Mouse (Mus musculus): ENCODE measurements around the gene Tm9sf2. TPM values are rescaled to one million over a fixed set of nuclear protein-coding genes. Genes with fewer than 3 reads are reported as not detected.
"Not testable (repeated sequence)": the region's sequence is repeated elsewhere in the genome, so short reads cannot be mapped to it uniquely, and the experiment has no call there.

Tm9sf2 gene
- total RNA-seq, 2 experiments from 2014 or later, result 63.2 to 64.1 TPM

GRCm38 (mm10) chr14:122083499-122083898 is 23.3 kb upstream of the Tm9sf2 start:
- no peak for DNase-seq
- intact Hi-C loops (cut with DNase I; ENCODE audit: low total_unique reads), result no loop called here

- intact Hi-C loops (cut with DNase I; ENCODE audit: low total_unique reads), result no loop called here
- no peak for DNase-seq
Observed at GRCm38 (mm10) chr14:122087956-122088355, 18.9 kb upstream of the Tm9sf2 start.

GRCm38 (mm10) chr14:122092363-122092762 is 14.5 kb upstream of the Tm9sf2 start:
- no peak for DNase-seq
- intact Hi-C loops (cut with DNase I; ENCODE audit: low total_unique reads), result no loop called here

GRCm38 (mm10) chr14:122096331-122096730 is 10.5 kb upstream of the Tm9sf2 start:
- intact Hi-C loops (cut with DNase I; ENCODE audit: low total_unique reads), result no loop called here

GRCm38 (mm10) chr14:122099584-122099983 is 7.3 kb upstream of the Tm9sf2 start:
- no peak for DNase-seq
- intact Hi-C loops (cut with DNase I; ENCODE audit: low total_unique reads), result no loop called here

More at GRCm38 (mm10) chr14:122096331-122096730, 10.5 kb upstream of the Tm9sf2 start:
- DNase-seq, result no peak

GRCm38 (mm10) chr14:122101890-122102289 is 4.9 kb upstream of the Tm9sf2 start:
- DNase-seq; intact Hi-C loops (cut with DNase I; ENCODE audit: low total_unique reads): not testable (repeated sequence)

GRCm38 (mm10) chr14:122104881-122105280 is 2.0 kb upstream of the Tm9sf2 start:
- intact Hi-C loops (cut with DNase I; ENCODE audit: low total_unique reads), result no loop called here
- DNase-seq, result peak; percentile 95

GRCm38 (mm10) chr14:122105391-122106285 is 1.2 kb upstream of the Tm9sf2 start:
- DNase-seq, result no peak
- intact Hi-C loops (cut with DNase I; ENCODE audit: low total_unique reads), result no loop called here

GRCm38 (mm10) chr14:122107481-122108214 is 810 bp downstream of the Tm9sf2 start:
- peak; percentile 34 for DNase-seq
- intact Hi-C loops (cut with DNase I; ENCODE audit: low total_unique reads), result no loop called here

- intact Hi-C loops (cut with DNase I; ENCODE audit: low total_unique reads), result no loop called here
- no peak for DNase-seq
Observed at GRCm38 (mm10) chr14:122111681-122112080, 4.8 kb downstream of the Tm9sf2 start.

- intact Hi-C loops (cut with DNase I; ENCODE audit: low total_unique reads), result no loop called here
- DNase-seq, result no peak
Observed at GRCm38 (mm10) chr14:122112311-122112710, 5.5 kb downstream of the Tm9sf2 start.

GRCm38 (mm10) chr14:122116200-122116599 is 9.4 kb downstream of the Tm9sf2 start:
- intact Hi-C loops (cut with DNase I; ENCODE audit: low total_unique reads), result no loop called here
- DNase-seq, result no peak

- intact Hi-C loops (cut with DNase I; ENCODE audit: low total_unique reads), result loop anchor here (5.0 kb wide), 1 partner anchor 63 kb away; no protein-coding TSS in a partner anchor
- no peak for DNase-seq
Observed at GRCm38 (mm10) chr14:122130111-122130797, 23.4 kb downstream of the Tm9sf2 start.

- intact Hi-C loops (cut with DNase I; ENCODE audit: low total_unique reads), result loop anchor here (5.0 kb wide), 1 partner anchor 64 kb away; no protein-coding TSS in a partner anchor
- DNase-seq, result no peak
Observed at GRCm38 (mm10) chr14:122131644-122132043, 24.8 kb downstream of the Tm9sf2 start.

GRCm38 (mm10) chr14:122136368-122136928 is 29.6 kb downstream of the Tm9sf2 start:
- no peak for DNase-seq
- intact Hi-C loops (cut with DNase I; ENCODE audit: low total_unique reads), result no loop called here

- intact Hi-C loops (cut with DNase I; ENCODE audit: low total_unique reads), result no loop called here
- no peak for DNase-seq
Observed at GRCm38 (mm10) chr14:122137234-122137633, 30.4 kb downstream of the Tm9sf2 start.

GRCm38 (mm10) chr14:122140126-122140525 is 33.3 kb downstream of the Tm9sf2 start:
- intact Hi-C loops (cut with DNase I; ENCODE audit: low total_unique reads), result no loop called here
- DNase-seq, result no peak

- no peak for DNase-seq
- intact Hi-C loops (cut with DNase I; ENCODE audit: low total_unique reads), result no loop called here
Observed at GRCm38 (mm10) chr14:122143585-122144269, 36.9 kb downstream of the Tm9sf2 start.

- DNase-seq, result no peak
- intact Hi-C loops (cut with DNase I; ENCODE audit: low total_unique reads), result no loop called here
Observed at GRCm38 (mm10) chr14:122145374-122145773, 38.5 kb downstream of the Tm9sf2 start.
